ENCODE assay signal across 18 mouse cellular contexts in genomic region chr16:90181673-90182072, GRCm38 (mm10). TPM values are rescaled to one million over a fixed set of nuclear protein-coding genes. Genes with fewer than 3 reads are reported as not detected.
DNase-seq lines count a peak whose midpoint lies in the region; ATAC-seq lines count a peak whose summit lies in the region.
"Had no signal": no experiment of that assay in that cellular context is flagged by ENCODE, and none has a peak within 500 bp of the region (broad histone marks: within the 10 kb centered on the region; RNA-seq: fewer than 3 reads in every experiment).

No protein-coding gene starts in this region.

- 0 out of 2 replicates have a peak, but pooled peaks cover 3% of the 10 kb centered on the region for H3K4me1 ChIP-seq in stomach, embryonic 15.5 days
- 0 out of 2 replicates have a peak, but pooled peaks cover 2% of the 10 kb centered on the region for H3K4me1 ChIP-seq in hindbrain, embryonic 14.5 days (replicated peaks; ENCODE audit: control insufficient read depth, insufficient read depth, low read length)
- H3K4me1 ChIP-seq: intestine, embryonic 15.5 days; limb, embryonic 12.5 days; neural tube, embryonic 15.5 days had no signal

- no peaks in the 10 kb centered on the region for H3K9me3 ChIP-seq in stomach, embryonic 15.5 days
- H3K9me3 ChIP-seq in hindbrain, embryonic 14.5 days (ENCODE audit: control insufficient read depth, low read length) = no peaks in the 10 kb centered on the region
- H3K9me3 ChIP-seq: hindbrain, embryonic 10.5 days; intestine, embryonic 15.5 days; limb, embryonic 12.5 days; liver, embryonic 15.5 days; megakaryocyte, embryonic 14.5 days; neural tube, embryonic 15.5 days had no signal

- H3K27me3 ChIP-seq in stomach, embryonic 15.5 days (replicated peaks) = no peaks in the 10 kb centered on the region
- H3K27me3 ChIP-seq in hindbrain, embryonic 14.5 days (ENCODE audit: control insufficient read depth, insufficient read depth, low read length) = no peaks in the 10 kb centered on the region
- H3K27me3 ChIP-seq: intestine, embryonic 15.5 days; limb, embryonic 12.5 days; liver, embryonic 15.5 days; neural tube, embryonic 15.5 days had no signal

- no peak for ATAC-seq in cerebellum, adult (ENCODE audit: insufficient number of reproducible peaks, low FRiP score, low TSS enrichment)
- no peak for ATAC-seq in stomach, embryonic 15.5 days (ENCODE audit: insufficient read depth, low FRiP score, low read depth)
- no peak for ATAC-seq in hindbrain, embryonic 14.5 days (ENCODE audit: low FRiP score)
- ATAC-seq: forebrain, postnatal 0 days; intestine, embryonic 15.5 days had no signal

- H3K9ac ChIP-seq in stomach, embryonic 15.5 days = no peak overlapping the region
- H3K9ac ChIP-seq in hindbrain, embryonic 14.5 days = no peak overlapping the region
- H3K9ac ChIP-seq: forebrain, postnatal 0 days; intestine, embryonic 15.5 days; limb, embryonic 12.5 days; liver, embryonic 15.5 days; neural tube, embryonic 15.5 days had no signal

- no peak overlapping the region for H3K4me2 ChIP-seq in stomach, embryonic 15.5 days
- H3K4me2 ChIP-seq in hindbrain, embryonic 14.5 days (replicated peaks) = no peak overlapping the region
- H3K4me2 ChIP-seq: intestine, embryonic 15.5 days; limb, embryonic 12.5 days; liver, embryonic 15.5 days; neural tube, embryonic 15.5 days had no signal

- H3K36me3 ChIP-seq in stomach, embryonic 15.5 days = no peaks in the 10 kb centered on the region
- H3K36me3 ChIP-seq in hindbrain, embryonic 14.5 days (replicated peaks; ENCODE audit: control insufficient read depth, insufficient read depth) = no peaks in the 10 kb centered on the region
- H3K36me3 ChIP-seq: hindbrain, embryonic 10.5 days; intestine, embryonic 15.5 days; limb, embryonic 12.5 days; liver, embryonic 15.5 days; neural tube, embryonic 15.5 days had no signal

- H3K27ac ChIP-seq in stomach, embryonic 15.5 days = 0 out of 2 replicates have a peak overlapping the region, but pooled peaks have one; percentile 21
- no peak overlapping the region for H3K27ac ChIP-seq in hindbrain, embryonic 14.5 days
- H3K27ac ChIP-seq: hindbrain, embryonic 10.5 days; intestine, embryonic 15.5 days; left cerebral cortex, adult 2 months; limb, embryonic 12.5 days; liver, embryonic 15.5 days; neural tube, embryonic 15.5 days had no signal

- DNase-seq in cerebellum, adult 11-12 months = peak; percentile 40
- peak; percentile 29 for DNase-seq in ovary, adult 18-20 months (ENCODE audit: low spot score)
- no peak for DNase-seq in ovary, postnatal 10 days (ENCODE audit: low spot score)
- DNase-seq in cerebellum, postnatal 14 days = peak; percentile 69 to 71
- DNase-seq in hindbrain, embryonic 14.5 days (ENCODE audit: low spot score) = no peak
- no peak for DNase-seq in spleen, postnatal 36 days (ENCODE audit: low spot score in 2 of 2)
- DNase-seq: forebrain, postnatal 0 days; gastrocnemius, postnatal 25 days; right cerebral cortex, postnatal 14 days had no signal

- no peak overlapping the region for H3K4me3 ChIP-seq in stomach, embryonic 15.5 days (replicated peaks)
- H3K4me3 ChIP-seq in hindbrain, embryonic 14.5 days (replicated peaks; ENCODE audit: low read length) = no peak overlapping the region
- H3K4me3 ChIP-seq: hindbrain, embryonic 10.5 days; intestine, embryonic 15.5 days; left cerebral cortex, adult 2 months; limb, embryonic 12.5 days; liver, embryonic 15.5 days; neural tube, embryonic 15.5 days had no signal

- 75% methylated on average over 8 of the region's 8 CpGs for WGBS in stomach, embryonic 15.5 days
- WGBS in hindbrain, embryonic 14.5 days = 89% methylated on average over 8 of the region's 8 CpGs

RNA-seq across cellular contexts. Expression of gene Tiam1, which starts 38.1 kb away (rescaled TPM):
- polyA plus RNA-seq in stomach, embryonic 15.5 days (2015; fragmentation: Nextera tagmentation; extraction: Ambion mirVana) = 19.1 and 19.5 TPM in 2 replicates
- polyA plus RNA-seq in hindbrain, embryonic 14.5 days (2014; fragmentation: Nextera tagmentation; extraction: Ambion mirVana) = 23.8 and 27.2 TPM in 2 replicates

RNA-seq across cellular contexts. Expression of gene Sod1, which starts 38.9 kb away (rescaled TPM):
- polyA plus RNA-seq in stomach, embryonic 15.5 days (2015; fragmentation: Nextera tagmentation; extraction: Ambion mirVana) = 1,122 and 1,160 TPM in 2 replicates
- 980 and 1,077 TPM in 2 replicates for polyA plus RNA-seq in hindbrain, embryonic 14.5 days (2014; fragmentation: Nextera tagmentation; extraction: Ambion mirVana)

Comparison
In these comparisons a context has a peak if more than half of its experiments do, and no peak if none do; other contexts are left out.
1. DNase-seq: peak in cerebellum, adult 11-12 months (single experiment), ovary, adult 18-20 months (single experiment) and cerebellum, postnatal 14 days (2 of 2); none in ovary, postnatal 10 days (single experiment), hindbrain, embryonic 14.5 days (single experiment) and spleen, postnatal 36 days (0 of 2).